In genomic region chr2:163534958-163535524, GRCm38 (mm10) we compare ENCODE assay signal across 8 mouse cellular contexts. TPM values are rescaled to one million over a fixed set of nuclear protein-coding genes. Genes with fewer than 3 reads are reported as not detected.
A peak's percentile ranks its signal among the peaks of the same experiment; 100 is the strongest.
DNase-seq lines count a peak whose midpoint lies in the region; ATAC-seq lines count a peak whose summit lies in the region.

No protein-coding gene starts in this region.

- H3K4me2 ChIP-seq in hindbrain, embryonic 12.5 days (replicated peaks), result peak overlapping the region; percentile 59

- peak; percentile 90 for DNase-seq in NIH3T3 (ENCODE audit: low read depth)
- DNase-seq in cerebellum, adult 9-11 months, result peak; percentile 81
- peak; percentile 81 to 88 for DNase-seq in frontal cortex, postnatal 10 days (ENCODE audit: low spot score in 2 of 2)
- peak; percentile 89 to 92 for DNase-seq in layer of hippocampus, postnatal 14 days (ENCODE audit: low spot score in 2 of 2)
- peak; percentile 93 for DNase-seq in lung, postnatal 10 days
- DNase-seq in ovary, postnatal 14 days (ENCODE audit: low spot score), result peak; percentile 84
- DNase-seq in thymus, postnatal 10 days (ENCODE audit: low spot score in 2 of 2), result peak; percentile 71 to 87

- H3K27me3 ChIP-seq in hindbrain, embryonic 12.5 days, result peaks cover 9% of the 10 kb centered on the region; the same call in 1 of the 2 replicates

- H3K9ac ChIP-seq in hindbrain, embryonic 12.5 days, result no peak overlapping the region

- H3K36me3 ChIP-seq in hindbrain, embryonic 12.5 days, result no peaks in the 10 kb centered on the region

- peaks cover 4% of the 10 kb centered on the region; the same call in 1 of the 2 replicates for H3K4me1 ChIP-seq in hindbrain, embryonic 12.5 days

- peak; percentile 73 for ATAC-seq in hindbrain, embryonic 12.5 days (ENCODE audit: low FRiP score)

- peak overlapping the region; percentile 25 for H3K4me3 ChIP-seq in hindbrain, embryonic 12.5 days

- no peaks in the 10 kb centered on the region for H3K9me3 ChIP-seq in hindbrain, embryonic 12.5 days (replicated peaks)

- H3K27ac ChIP-seq in hindbrain, embryonic 12.5 days, result no peak overlapping the region

- WGBS in hindbrain, embryonic 12.5 days, result 14% methylated on average over 22 of the region's 22 CpGs

RNA-seq across cellular contexts. Expression of gene Hnf4a, which starts 28.4 kb away (rescaled TPM):
- not detected in 2 replicates for polyA plus RNA-seq in hindbrain, embryonic 12.5 days (2016; fragmentation: Nextera tagmentation; extraction: Ambion mirVana)
- total RNA-seq in layer of hippocampus, postnatal 14 days (2021), result not detected

RNA-seq across cellular contexts. Expression of gene R3hdml, which starts 42.9 kb away (rescaled TPM):
- not detected in 2 replicates for polyA plus RNA-seq in hindbrain, embryonic 12.5 days (2016; fragmentation: Nextera tagmentation; extraction: Ambion mirVana)
- total RNA-seq in layer of hippocampus, postnatal 14 days (2021), result not detected
